Comparison of ENCODE assay signal across 17 mouse cellular contexts in the genomic region with DNA sequence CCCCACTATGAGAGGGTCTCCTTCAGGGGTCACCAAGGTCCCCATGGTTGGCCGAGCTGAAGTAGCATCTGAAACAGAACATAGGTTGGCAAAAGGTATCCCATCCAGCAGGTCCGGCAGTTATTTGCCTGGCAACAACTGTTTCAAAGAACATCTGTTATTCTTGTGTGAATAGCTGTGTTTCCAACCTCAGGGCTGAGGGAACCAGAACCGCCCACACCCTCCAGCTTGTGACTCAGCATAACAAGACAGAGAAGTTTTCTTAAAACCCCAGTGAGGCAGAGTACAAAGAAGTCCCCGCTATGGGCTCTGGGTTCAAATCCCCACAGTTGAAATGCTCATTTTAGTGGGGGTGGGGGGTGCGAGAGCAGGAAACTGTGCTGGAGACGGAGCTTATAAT. TPM values are rescaled to one million over a fixed set of nuclear protein-coding genes. Genes with fewer than 3 reads are reported as not detected.
DNase-seq lines count a peak whose midpoint lies in the region; ATAC-seq lines count a peak whose summit lies in the region.
"Had no signal": no experiment of that assay in that cellular context is flagged by ENCODE, and none has a peak within 500 bp of the region (broad histone marks: within the 10 kb centered on the region; RNA-seq: fewer than 3 reads in every experiment).

No protein-coding gene starts in this region.

- H3K36me3 ChIP-seq in kidney, embryonic 14.5 days (ENCODE audit: control insufficient read depth, insufficient read depth, low read length), result no peaks in the 10 kb centered on the region
- no peaks in the 10 kb centered on the region for H3K36me3 ChIP-seq in limb, embryonic 10.5 days
- H3K36me3 ChIP-seq: embryonic facial prominence, embryonic 10.5 days; hindbrain, embryonic 15.5 days; liver, embryonic 12.5 days had no signal

- H3K4me2 ChIP-seq in kidney, embryonic 14.5 days (replicated peaks; ENCODE audit: low read depth, low read length), result no peak overlapping the region
- H3K4me2 ChIP-seq: hindbrain, embryonic 15.5 days; liver, embryonic 12.5 days; midbrain, embryonic 11.5 days had no signal

- H3K27me3 ChIP-seq in kidney, embryonic 14.5 days (ENCODE audit: control insufficient read depth, insufficient read depth, low read length), result no peaks in the 10 kb centered on the region
- H3K27me3 ChIP-seq in limb, embryonic 10.5 days (ENCODE audit: low read depth, poor library complexity, severe bottlenecking), result peaks cover 3% of the 10 kb centered on the region; the same call in 1 of the 2 replicates
- H3K27me3 ChIP-seq: hindbrain, embryonic 15.5 days had no signal

- H3K9ac ChIP-seq in kidney, embryonic 14.5 days (ENCODE audit: low read depth, low read length), result no peak overlapping the region
- H3K9ac ChIP-seq: hindbrain, embryonic 15.5 days; liver, embryonic 12.5 days had no signal

- no peaks in the 10 kb centered on the region; the same call in 1 of the 2 replicates for H3K4me1 ChIP-seq in kidney, embryonic 14.5 days (ENCODE audit: control insufficient read depth, insufficient read depth, low read length)
- peaks cover 7% of the 10 kb centered on the region for H3K4me1 ChIP-seq in limb, embryonic 10.5 days
- H3K4me1 ChIP-seq: liver, embryonic 12.5 days had no signal

- H3K9me3 ChIP-seq in kidney, embryonic 14.5 days (ENCODE audit: control insufficient read depth, low read length), result no peaks in the 10 kb centered on the region
- no peaks in the 10 kb centered on the region for H3K9me3 ChIP-seq in limb, embryonic 10.5 days (replicated peaks)
- H3K9me3 ChIP-seq: embryonic facial prominence, embryonic 10.5 days; hindbrain, embryonic 15.5 days; liver, embryonic 12.5 days had no signal

- no peak overlapping the region for H3K27ac ChIP-seq in kidney, embryonic 14.5 days (ENCODE audit: low read depth, low read length)
- no peak overlapping the region for H3K27ac ChIP-seq in limb, embryonic 10.5 days
- H3K27ac ChIP-seq: embryonic facial prominence, embryonic 10.5 days; hindbrain, embryonic 15.5 days; liver, embryonic 12.5 days had no signal

- 77% methylated on average over 6 of the region's 6 CpGs for WGBS in kidney, embryonic 14.5 days
- WGBS in limb, embryonic 10.5 days, result 87% methylated on average over 6 of the region's 6 CpGs

- DNase-seq in gastrocnemius, adult 18-20 months (ENCODE audit: low spot score), result peak; percentile 35
- DNase-seq in gastrocnemius, postnatal 4 days (ENCODE audit: low spot score in 2 of 2), result no peak
- peak; percentile 19 for DNase-seq in 416B (ENCODE audit: low read depth)
- DNase-seq in gastrocnemius, adult 8-10 months (ENCODE audit: low spot score in 2 of 2), result peak; percentile 17 to 29
- DNase-seq in right cerebral cortex, adult 2 months (ENCODE audit: low spot score in 2 of 2), result peak; percentile 78 to 87
- DNase-seq in limb, embryonic 10.5 days (ENCODE audit: low spot score), result no peak
- DNase-seq: cerebellum, adult 8-10 months; kidney, adult 9 months had no signal

- H3K4me3 ChIP-seq in kidney, embryonic 14.5 days (ENCODE audit: low read length), result no peak overlapping the region
- no peak overlapping the region for H3K4me3 ChIP-seq in limb, embryonic 10.5 days
- H3K4me3 ChIP-seq: embryonic facial prominence, embryonic 10.5 days; hindbrain, embryonic 15.5 days; liver, embryonic 12.5 days had no signal

- no peak for ATAC-seq in kidney, embryonic 14.5 days (ENCODE audit: low FRiP score, low TSS enrichment)
- ATAC-seq: liver, embryonic 12.5 days; lung, postnatal 0 days had no signal

RNA-seq across cellular contexts. Expression of a gene that starts 6.6 kb away (rescaled TPM):
- under 1 TPM; 0.39 to 0.59 TPM for total RNA-seq in gastrocnemius, adult 18-20 months (2021)
- total RNA-seq in gastrocnemius, postnatal 4 days (2021), result not detected
- under 1 TPM in 3 of 4 experiments, not detected in 1; 0.29 to 0.47 (median 0.36) TPM for total RNA-seq in gastrocnemius, adult 8-10 months (2022)
- not detected in 2 replicates for polyA plus RNA-seq in kidney, embryonic 14.5 days (2014; fragmentation: Nextera tagmentation; extraction: Ambion mirVana)
- polyA plus RNA-seq in limb, embryonic 10.5 days (2016; fragmentation: Nextera tagmentation; extraction: Ambion mirVana), result not detected in 2 replicates
- total RNA-seq: CH12.LX had no signal
- polyA plus RNA-seq: heart, postnatal 0 days; lung, postnatal 0 days had no signal

RNA-seq across cellular contexts. Expression of a gene that starts 24.7 kb away (rescaled TPM):
- total RNA-seq in gastrocnemius, adult 18-20 months (2021), result under 1 TPM in 1 of 2 experiments, not detected in 1; 0.11 TPM
- not detected for total RNA-seq in gastrocnemius, postnatal 4 days (2021)
- total RNA-seq in gastrocnemius, adult 8-10 months (2022), result under 1 TPM in 1 of 4 experiments, not detected in 3; 0.12 TPM
- polyA plus RNA-seq in kidney, embryonic 14.5 days (2014; fragmentation: Nextera tagmentation; extraction: Ambion mirVana), result not detected in 2 replicates
- polyA plus RNA-seq in limb, embryonic 10.5 days (2016; fragmentation: Nextera tagmentation; extraction: Ambion mirVana), result 0.09 TPM in 1 of 2 replicates, not detected in the other
- total RNA-seq: CH12.LX had no signal
- polyA plus RNA-seq: embryonic facial prominence, embryonic 10.5 days; gonadal fat pad, adult 2 months; heart, postnatal 0 days; liver, embryonic 12.5 days; lung, postnatal 0 days had no signal

RNA-seq across cellular contexts. Expression of a gene that starts 45.1 kb away (rescaled TPM):
- under 1 TPM; 0.09 to 0.33 TPM for total RNA-seq in gastrocnemius, adult 18-20 months (2021)
- total RNA-seq in gastrocnemius, postnatal 4 days (2021), result under 1 TPM; 0.52 to 0.54 TPM
- under 1 TPM in 2 of 4 experiments, not detected in 2; 0.20 to 0.36 TPM for total RNA-seq in gastrocnemius, adult 8-10 months (2022)
- 1.3 and 2.0 TPM in 2 replicates for polyA plus RNA-seq in kidney, embryonic 14.5 days (2014; fragmentation: Nextera tagmentation; extraction: Ambion mirVana)
- polyA plus RNA-seq in limb, embryonic 10.5 days (2016; fragmentation: Nextera tagmentation; extraction: Ambion mirVana), result 1.2 and 1.3 TPM in 2 replicates
- total RNA-seq: CH12.LX had no signal

RNA-seq across cellular contexts. Expression of a gene that starts 57.5 kb away (rescaled TPM):
- not detected for total RNA-seq in gastrocnemius, adult 18-20 months (2021)
- total RNA-seq in gastrocnemius, postnatal 4 days (2021), result under 1 TPM; 0.16 to 0.39 TPM
- not detected for total RNA-seq in gastrocnemius, adult 8-10 months (2022)
- polyA plus RNA-seq in kidney, embryonic 14.5 days (2014; fragmentation: Nextera tagmentation; extraction: Ambion mirVana), result 0.46 and 0.81 TPM in 2 replicates
- polyA plus RNA-seq in limb, embryonic 10.5 days (2016; fragmentation: Nextera tagmentation; extraction: Ambion mirVana), result 0.64 and 0.80 TPM in 2 replicates
- total RNA-seq: CH12.LX had no signal

Comparison
In these comparisons a context has a peak if more than half of its experiments do, and no peak if none do; other contexts are left out.
1. DNase-seq: peak in gastrocnemius, adult 18-20 months (single experiment), 416B (single experiment), gastrocnemius, adult 8-10 months (2 of 2) and right cerebral cortex, adult 2 months (2 of 2); none in gastrocnemius, postnatal 4 days (0 of 2) and limb, embryonic 10.5 days (single experiment).